Mouse (Mus musculus): ENCODE measurements around the gene Cs. TPM values are rescaled to one million over a fixed set of nuclear protein-coding genes. Genes with fewer than 3 reads are reported as not detected.
A peak's percentile ranks its signal among the peaks of the same experiment; 100 is the strongest.

Cs gene
- total RNA-seq, 2 experiments from 2014 or later = 561 to 590 TPM

DNA sequence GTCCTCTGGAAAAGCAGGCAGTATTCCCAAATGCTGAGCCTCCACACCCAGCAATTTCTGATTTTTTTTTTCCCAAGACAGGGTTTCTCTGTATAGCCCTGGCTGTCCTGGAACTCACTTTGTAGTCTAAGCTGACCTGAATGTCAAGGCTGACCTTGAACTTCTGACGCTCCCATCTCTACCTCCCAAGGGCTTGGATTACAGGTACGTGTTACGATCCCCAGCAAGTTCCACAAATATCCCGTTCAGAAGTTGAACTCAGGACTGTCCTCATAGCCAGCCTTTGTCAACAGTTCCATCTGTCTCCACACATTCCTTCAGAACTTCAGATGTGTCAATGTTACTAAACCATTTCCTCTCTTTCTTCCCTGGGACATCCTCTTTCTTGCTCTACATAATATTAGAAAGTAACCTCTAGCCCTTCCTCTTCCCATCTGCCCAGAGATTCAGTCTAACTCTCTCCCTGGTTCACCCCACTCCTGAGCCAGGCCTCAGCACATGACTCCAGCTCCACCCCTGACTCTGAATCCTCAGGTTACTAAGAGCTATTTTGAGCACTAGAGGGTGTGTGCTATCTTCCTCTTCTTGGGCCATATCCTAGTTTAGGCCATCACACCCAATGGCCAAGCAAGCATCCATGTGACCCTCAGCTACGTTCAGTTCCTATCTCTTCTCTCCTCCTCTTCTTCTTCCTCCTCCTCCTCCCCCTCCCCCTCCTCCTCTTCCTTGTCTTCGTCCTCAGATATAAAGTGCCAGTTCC lies 35.6 kb downstream of the Cs start:
- peak; percentile 83 for DNase-seq (ENCODE audit: low spot score)

DNA sequence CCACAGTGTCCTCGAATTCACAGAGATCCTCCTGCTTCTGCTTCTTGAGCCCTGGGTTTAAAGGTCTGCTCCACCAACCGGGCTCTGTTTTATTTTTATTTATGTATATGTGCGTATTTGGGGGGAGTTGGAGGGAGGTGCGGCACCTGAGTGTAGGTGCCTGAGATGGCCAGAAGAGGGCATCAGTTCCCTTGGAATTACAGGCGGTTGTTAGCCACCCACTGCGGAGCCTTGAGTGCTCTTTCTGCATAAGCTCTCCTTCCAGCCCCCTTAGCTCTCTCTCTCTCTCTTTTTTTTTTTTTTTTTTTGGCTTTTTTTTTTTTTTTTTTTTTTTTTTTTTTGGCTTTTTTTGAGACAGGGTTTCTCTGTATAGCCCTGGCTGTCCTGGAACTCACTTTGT lies 36.9 kb downstream of the Cs start:
- no peak for DNase-seq (ENCODE audit: low spot score)

DNA sequence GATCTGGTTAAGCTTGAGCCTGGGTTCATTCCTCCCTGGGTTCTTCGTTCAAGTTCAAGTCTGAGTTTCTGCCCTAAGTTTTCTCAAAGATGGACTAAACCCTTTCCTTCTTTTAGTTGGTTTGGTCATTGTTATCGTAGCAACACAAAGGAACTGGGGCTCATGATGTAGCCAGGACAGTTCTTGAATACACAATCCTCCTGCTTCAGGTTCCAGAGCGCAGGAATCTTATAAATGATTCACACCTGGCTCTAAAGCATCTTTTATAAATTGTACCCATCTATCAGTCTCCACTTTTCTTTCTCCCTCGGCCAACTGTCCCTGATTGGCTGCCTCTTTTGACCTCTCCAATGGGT lies 38.5 kb downstream of the Cs start:
- no peak for DNase-seq (ENCODE audit: low spot score)

DNA sequence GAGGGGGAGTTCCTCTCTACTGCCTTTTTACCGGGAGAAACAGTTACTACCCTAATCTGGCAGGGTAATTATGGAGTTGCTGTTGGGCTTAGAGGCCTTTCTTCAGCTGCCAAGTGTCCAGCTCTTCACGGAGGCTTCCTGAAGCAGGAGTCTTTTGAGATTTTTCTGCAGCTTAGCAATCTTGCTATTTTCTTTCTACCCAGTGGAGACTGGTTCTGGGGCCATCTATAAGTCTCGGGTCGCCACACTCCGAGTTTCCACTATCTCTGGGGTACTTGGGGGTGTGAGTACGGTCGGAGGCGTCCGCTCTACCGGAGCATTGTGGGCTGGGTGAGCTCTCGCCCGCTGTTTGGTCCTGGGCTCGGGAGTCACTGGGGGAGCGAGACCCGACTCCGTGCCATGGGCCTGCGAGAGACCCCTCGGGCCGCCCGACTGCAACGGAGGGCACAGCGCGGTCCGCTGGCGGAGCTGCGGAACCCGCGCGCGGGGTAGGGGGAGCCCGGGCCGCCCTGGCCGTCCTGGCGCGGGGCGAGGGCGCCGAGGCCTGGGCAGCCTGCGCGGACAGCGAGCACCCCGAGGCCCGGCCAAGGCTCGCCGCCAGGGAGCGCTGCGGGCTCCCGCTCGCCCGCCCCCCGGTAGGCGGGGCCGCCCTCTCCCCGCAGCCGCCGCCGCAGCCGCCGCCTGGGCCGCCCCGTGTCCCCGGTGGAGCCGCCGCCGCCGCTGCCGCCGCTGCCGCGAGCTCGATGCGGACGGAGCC lies 39.1 kb downstream of the Cs start, which contains the start of gene Ankrd52:
TSS of gene Ankrd52 (plus strand) at position 661 of the 757 bp plus-strand sequence.
- peak; percentile 83 for DNase-seq (ENCODE audit: low spot score)

DNA sequence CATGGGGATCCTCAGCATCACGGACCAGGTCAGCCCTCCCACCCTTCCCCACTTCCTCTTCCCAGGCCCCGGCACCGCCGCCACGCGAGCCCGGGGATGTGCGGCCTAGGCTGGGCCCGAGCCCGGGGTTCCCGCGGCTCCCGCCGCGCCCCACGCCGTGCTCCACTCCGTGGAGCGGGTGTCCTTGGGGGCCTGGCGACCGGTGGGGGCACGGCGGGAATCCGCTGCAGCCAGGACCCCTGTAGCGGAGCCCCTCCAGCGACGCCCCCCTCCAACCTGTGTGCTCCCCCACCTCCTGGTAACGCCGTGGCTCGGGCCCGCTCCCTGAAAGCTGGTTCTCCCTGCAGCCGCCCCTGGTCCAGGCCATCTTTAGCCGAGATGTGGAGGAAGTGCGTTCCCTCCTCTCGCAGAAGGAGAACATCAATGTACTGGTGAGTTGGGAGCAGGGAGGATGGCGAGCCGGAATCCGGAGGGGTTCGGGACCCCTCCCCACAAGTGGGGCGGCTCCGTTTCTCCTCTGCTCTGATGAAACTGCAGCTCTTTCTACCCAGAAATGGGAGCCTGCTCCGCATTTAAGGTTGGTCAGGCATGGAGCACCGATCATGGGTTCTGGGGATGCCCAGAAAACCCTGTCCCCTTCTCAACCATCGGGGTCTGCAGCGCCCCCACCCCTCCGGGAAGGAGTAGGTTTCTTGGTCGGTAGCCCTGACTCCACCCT lies 39.8 kb downstream of the Cs start:
- DNase-seq (ENCODE audit: low spot score) = no peak

DNA sequence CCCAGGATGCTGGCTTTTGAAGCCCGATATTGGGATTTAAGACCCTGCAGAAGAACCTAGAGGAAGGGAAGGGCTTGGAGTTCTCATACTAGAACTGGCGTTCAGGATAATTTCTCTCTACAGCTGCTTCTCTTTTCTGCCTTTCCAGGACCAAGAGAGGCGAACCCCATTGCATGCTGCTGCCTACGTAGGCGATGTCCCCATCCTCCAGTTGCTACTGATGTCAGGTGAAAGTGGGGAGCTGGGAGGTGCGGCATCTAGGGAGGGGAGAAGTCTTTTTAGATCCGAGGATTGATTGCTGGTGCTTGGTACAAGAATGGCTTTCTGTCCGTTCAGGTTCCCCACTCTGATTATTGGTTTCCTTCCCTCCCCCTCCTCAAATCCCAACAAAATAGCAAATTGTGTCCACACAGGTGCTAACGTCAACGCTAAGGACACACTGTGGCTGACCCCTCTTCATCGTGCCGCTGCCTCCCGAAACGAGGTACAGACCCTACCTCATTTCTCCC lies 40.5 kb downstream of the Cs start:
- no peak for DNase-seq (ENCODE audit: low spot score)

DNA sequence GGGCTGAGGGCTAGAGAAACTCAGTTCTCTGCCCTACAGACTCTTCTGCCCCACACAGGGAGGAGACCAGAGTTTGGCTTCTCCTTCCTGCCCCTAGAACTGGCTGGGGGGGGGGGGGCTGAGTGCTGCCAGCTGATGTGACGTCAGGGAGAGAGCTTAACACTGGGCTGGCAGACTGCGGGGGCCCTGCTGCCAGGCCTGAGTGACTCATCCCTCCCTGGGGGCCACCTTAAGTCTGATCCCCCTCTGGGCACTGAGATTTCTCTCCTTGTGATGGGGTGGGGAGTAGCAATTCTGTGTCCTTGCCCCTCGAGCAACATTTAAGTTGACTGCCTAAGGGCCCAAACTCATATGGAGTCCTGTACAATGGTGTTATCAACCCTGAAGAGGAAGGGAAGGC lies 40.9 kb downstream of the Cs start:
- peak; percentile 58 for DNase-seq (ENCODE audit: low spot score)

DNA sequence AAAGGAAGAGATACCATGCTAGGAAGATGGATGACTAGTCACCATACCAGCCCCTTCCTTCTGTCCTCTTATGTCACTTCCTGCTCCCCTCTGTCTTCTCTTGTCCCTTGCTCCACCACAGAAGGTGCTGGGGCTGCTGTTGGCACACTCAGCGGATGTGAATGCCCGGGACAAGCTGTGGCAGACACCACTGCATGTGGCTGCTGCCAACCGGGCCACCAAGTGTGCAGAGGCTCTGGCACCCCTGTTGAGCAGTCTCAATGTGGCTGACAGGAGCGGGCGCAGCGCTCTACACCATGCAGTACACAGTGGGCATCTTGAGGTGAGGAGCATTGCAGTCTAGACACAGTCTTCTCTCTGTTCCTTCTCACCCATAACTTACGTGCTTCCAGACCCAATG lies 41.7 kb downstream of the Cs start:
- DNase-seq (ENCODE audit: low spot score) = peak; percentile 61

DNA sequence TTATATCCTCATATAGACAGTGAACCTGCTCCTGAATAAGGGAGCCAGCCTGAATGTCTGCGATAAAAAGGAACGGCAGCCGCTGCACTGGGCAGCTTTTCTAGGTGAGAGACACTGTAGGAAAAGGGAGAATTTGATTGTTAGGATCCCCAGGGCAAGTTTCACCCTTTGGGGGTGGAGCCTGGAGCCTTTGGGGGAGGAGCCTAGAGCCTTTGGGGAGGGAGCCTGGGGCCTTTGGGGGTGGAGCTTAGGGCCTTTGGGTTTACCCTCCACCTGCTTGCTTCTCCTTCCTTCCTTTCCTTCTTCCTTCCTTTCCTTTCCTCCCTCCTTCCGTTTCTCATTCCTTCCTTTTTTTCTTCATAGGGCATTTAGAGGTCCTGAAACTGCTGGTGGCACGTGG lies 43.0 kb downstream of the Cs start:
- DNase-seq (ENCODE audit: low spot score) = no peak

DNA sequence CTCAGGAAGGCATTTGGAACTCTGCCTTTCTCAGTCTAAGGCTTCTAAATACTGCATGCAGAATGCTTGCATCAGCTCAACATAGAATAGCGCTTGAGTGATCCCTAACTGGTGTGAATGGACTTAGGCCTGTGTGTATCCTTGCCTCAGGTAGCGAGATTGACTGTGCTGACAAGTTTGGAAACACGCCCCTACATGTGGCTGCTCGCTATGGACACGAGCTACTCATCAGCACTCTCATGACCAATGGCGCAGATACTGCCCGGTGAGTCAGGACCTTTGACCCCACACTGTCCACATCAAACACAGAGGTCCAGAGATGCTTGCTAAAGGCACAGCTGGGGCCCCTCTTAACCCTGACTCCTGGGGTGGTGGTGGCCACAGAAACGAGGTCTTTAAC lies 44.9 kb downstream of the Cs start:
- no peak for DNase-seq (ENCODE audit: low spot score)

DNA sequence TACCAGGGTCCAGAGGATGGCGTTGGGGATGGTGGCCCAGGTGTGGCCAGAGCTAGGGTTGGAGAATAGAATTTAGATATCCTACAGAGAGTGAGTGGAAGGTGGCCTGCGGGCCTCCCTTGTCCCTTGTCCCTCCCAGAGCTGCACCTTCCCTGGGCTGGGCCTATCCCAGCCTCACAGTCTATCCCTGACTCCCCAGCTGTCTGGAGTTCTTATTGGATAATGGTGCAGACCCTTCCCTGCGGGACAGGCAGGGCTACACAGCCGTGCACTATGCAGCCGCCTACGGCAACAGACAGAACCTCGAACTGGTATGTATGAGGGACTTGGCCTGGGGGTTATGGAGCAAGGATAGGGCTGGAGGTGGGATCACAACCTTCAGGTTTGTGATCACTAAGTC lies 48.4 kb downstream of the Cs start:
- DNase-seq (ENCODE audit: low spot score) = no peak

DNA sequence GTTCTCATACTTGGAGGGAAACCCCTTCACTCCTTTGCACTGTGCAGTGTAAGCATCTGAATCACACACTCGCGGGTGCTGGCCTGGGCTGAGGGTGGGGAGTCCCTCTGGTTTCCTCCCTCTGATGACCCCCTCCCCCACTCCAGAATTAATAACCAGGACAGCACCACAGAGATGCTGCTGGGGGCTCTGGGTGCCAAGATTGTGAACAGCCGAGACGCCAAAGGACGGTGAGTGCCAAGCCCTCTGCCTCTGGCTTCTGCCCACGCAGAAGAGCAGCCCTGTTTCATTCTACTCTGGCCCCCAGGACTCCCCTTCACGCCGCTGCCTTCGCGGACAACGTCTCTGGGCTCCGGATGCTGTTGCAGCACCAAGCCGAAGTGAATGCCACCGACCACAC lies 51.4 kb downstream of the Cs start:
- DNase-seq (ENCODE audit: low spot score) = no peak

DNA sequence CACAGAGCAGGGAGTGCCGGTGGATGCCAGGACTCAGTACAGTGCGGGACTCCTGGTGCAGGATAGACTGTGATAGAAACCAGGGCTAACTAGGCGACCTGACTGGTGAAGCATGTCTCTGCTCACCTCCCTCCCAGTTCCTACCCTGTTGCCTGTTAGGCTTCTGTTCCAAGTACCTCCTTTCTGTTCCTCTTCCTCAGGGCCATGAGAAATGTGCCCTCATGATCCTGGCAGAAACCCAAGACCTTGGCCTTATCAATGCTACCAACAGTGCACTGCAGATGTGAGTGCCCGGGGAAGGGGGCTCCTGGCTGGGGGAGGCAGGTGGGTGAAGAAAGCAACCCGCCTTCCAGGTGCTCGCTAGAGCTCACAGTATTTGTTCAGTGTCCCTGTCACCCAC lies 52.0 kb downstream of the Cs start:
- no peak for DNase-seq (ENCODE audit: low spot score)

DNA sequence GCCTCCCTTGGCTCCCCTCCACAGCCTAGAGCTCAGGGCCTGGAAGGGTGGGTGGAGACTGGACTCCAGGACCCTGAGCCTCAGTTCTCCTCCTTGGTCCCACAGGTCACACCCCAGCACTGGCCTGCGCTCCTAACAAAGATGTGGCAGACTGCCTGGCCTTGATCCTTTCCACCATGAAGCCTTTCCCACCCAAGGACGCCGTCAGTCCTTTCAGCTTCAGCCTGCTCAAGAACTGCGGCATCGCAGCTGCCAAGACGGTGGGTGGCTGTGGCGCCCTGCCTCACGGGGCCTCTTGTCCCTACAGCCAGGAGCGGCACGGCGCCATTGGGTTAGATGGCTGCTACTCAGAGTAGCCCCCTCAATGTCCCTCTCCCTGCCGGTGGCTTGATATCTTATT lies 52.8 kb downstream of the Cs start:
- no peak for DNase-seq (ENCODE audit: low spot score)

DNA sequence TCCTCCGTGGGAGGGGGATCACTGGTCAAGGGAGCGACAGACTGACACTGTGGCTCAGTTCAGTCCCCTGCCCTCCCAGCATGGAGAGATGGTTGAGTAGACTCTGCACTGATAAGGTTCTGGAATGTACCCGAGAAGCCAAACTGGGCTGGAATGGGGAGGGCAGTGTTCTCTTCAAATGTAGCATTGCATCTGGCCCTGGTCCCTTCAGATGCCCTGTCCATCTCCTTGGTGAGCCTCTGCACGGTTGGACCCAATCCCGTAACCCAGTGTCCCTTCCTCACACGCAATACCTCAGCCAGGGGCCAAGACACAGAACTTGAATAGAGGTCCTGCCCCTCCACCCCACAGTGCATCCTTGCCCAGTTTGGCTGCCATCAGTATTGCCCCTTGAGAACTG lies 54.3 kb downstream of the Cs start:
- no peak for DNase-seq (ENCODE audit: low spot score)

DNA sequence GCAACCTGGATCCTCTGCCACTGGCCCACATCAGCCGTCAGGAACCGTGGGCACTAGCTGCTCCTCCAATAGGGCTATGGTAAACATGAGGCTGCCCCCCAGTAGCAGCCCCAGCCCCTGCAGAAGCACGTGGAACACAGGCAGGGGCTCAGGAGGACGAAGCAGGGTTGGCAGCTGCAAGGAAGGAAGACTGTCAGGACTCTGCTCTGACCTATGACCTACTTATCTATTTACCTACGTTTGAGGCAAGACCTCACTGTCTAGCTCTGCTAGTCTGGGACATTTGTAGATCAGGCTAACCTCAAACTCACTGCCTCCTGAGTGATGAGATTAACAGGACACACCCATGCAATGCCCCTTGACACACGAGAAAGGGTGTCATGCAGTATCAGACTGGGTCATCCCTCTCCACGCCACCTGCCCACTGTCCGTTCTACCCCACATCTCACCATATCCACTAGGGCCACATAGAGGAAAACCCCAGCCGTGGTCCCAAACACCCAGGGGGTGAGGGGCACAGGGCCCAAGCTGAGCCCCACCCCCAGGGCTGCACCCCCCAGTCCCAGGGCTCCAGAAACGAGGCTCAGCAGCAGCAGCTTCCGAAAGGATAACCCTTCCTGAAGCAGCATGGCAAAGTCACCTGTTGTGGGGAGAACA lies 58.6 kb downstream of the Cs start:
- no peak for DNase-seq (ENCODE audit: low spot score)

DNA sequence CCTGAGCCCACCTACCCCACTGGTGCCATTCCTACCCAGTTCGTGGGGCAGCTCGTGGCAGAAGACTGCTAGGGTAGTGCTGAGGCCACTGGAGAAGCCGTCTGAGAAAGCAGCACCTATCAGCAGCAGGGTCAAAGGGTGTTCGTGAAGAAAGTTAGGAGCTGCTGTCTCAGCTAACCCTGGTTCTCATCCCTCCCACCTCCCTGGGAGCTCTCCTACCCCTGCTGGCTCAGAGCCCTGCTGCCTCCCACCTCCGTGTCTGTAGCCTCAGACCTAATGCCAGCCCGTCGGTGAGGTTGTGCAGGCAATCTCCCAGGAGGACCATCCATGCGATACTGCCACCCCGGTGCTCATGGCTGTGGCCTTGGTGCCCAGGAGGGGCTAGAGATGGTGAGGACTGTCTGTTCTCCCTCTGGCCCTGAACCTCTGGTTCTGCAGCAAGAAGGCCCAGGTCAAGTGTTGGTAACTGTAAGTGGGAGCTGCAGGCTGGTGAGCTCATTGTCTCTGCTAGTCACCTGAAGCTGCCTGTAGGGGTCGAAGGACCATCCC lies 59.3 kb downstream of the Cs start:
- no peak for DNase-seq (ENCODE audit: low spot score)

DNA sequence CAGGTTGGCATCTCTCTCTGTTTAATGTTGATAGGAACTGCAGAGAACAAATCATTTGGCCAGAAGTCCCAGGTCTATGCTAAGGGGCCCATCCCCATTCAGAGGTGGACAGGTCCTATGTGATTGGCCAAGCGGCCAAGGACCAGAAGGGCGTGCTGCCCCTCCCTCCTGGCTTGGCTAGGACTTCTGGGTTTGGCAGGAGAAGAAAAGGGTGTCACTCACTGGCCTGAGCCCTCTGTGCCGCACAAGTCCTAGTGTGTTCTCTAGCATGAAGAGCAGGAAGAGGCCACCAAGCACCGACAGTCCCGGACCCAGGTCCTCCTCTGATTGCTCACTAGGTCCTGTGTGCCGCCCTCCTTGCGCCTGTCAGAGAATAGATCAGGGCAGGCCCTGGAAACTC lies 59.9 kb downstream of the Cs start:
- peak; percentile 36 for DNase-seq (ENCODE audit: low spot score)

DNA sequence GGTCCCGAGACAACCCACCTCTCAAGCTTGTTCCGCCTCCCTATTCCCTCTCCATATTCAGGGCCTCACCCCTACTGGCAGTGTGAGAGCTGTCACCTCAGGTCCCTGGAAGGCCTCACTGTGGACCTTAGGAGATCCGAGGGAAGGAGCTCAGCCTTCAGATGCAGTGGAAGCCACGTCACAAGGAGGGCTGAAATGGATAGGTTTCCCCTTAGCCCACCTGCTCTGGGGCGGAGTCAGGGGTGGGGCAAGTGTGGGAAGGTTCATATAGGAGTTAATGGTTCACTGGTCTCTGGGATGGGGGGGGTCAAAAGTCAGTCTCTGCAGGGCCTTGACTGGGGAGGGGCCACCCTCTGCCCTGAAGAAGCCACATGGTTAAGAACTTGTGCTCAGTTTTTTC lies 62.8 kb downstream of the Cs start:
- no peak for DNase-seq (ENCODE audit: low spot score)

DNA sequence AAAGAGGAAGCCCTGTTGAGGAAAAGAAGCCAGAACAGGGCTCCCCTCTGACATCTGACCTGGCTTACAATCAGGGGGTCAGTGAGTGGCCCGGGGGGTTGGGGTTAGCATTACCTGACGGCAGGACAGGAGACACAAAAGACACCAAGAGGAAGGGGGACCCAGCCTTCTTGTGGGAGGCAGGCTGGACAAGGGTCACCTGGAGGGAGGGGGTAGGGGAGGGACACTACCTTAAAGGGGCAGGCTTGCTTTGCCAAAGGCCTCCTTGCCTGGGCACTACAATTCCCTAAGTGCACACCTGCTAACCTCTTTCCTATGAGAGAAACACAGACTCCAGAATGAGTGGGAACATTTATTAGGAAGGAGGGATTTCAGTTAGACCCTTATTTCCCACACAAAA lies 63.5 kb downstream of the Cs start, which contains the start of gene Slc39a5:
TSS of gene Slc39a5 (minus strand) at position 174 of the 400 bp plus-strand sequence.
- no peak for DNase-seq (ENCODE audit: low spot score)

DNA sequence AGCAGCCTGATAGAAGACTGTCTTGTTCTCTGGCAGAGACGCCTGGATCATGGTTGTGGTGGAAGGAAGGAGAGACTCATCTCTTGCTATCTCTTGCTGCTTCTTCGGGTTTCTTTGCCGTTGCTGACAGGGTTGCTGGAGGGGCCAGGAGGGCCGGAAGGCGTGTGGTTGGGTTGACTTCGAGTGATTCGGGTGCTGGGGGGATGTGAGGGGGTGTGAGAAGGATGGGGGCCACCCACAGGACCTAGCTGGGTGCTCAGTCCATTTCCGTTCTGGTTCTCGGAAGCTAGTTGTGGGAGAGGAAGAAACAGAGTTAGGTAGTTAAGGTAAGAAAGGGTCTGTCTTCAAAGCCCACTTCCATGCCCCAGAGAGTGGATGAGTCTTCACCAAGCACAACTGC lies 64.1 kb downstream of the Cs start:
- DNase-seq (ENCODE audit: low spot score) = no peak
